Mouse (Mus musculus) CD4-positive naive resting alpha-beta T cell, adult 57 days (primary cell): ENCODE measurements around the gene Olfr297. TPM values are rescaled to one million over a fixed set of nuclear protein-coding genes. Genes with fewer than 3 reads are reported as not detected.

Experiments
- total RNA-seq: library from RNA; stranded (reverse); gene quantifications from one replicate; pipeline ENCODE4 v1.2.4, GENCODE M21; 2023

Olfr297 gene
- total RNA-seq, result not detected

GRCm38 (mm10) chr7:86519668-86520067 is at the start of gene Olfr297:
Olfr297 (plus strand) TSS chr7:86519968.

GRCm38 (mm10) chr7:86492384-86492783 is 27.4 kb upstream of the Olfr297 start, which contains the start of gene Olfr298:
Olfr298 (minus strand) TSS chr7:86492484.

Other genes with a start within 250 kb of the Olfr297 start
- not detected for gene Olfr310, start 242.8 kb upstream of the Olfr297 start, total RNA-seq
- not detected for gene Olfr309, start 206.3 kb upstream of the Olfr297 start, total RNA-seq
- gene Olfr308, start 194.3 kb upstream of the Olfr297 start, total RNA-seq, result not detected
- gene Olfr307, start 182.4 kb upstream of the Olfr297 start, total RNA-seq, result not detected
- gene Olfr305, start 153.0 kb upstream of the Olfr297 start, total RNA-seq, result not detected
- not detected for gene Olfr304, start 133.3 kb upstream of the Olfr297 start, total RNA-seq
- gene Olfr303, start 122.2 kb upstream of the Olfr297 start, total RNA-seq, result not detected
- not detected for gene Olfr301, start 116.1 kb upstream of the Olfr297 start, total RNA-seq
- not detected for gene Olfr299, start 60.0 kb upstream of the Olfr297 start, total RNA-seq
- not detected for gene Olfr298, start 27.5 kb upstream of the Olfr297 start, total RNA-seq
- gene Olfr295, start 63.9 kb downstream of the Olfr297 start, total RNA-seq, result not detected
- gene Olfr294, start 96.7 kb downstream of the Olfr297 start, total RNA-seq, result not detected
- gene Olfr293, start 129.1 kb downstream of the Olfr297 start, total RNA-seq, result not detected
- not detected for gene Olfr292, start 168.4 kb downstream of the Olfr297 start, total RNA-seq